Mouse (Mus musculus): Measurements from ENCODE around the gene Znrf1.

The Znrf1 gene

GRCm38 (mm10) chr8:111571661-111572060 lies 35.8 kb downstream of the Znrf1 start:
- DNase-seq: no peak

GRCm38 (mm10) chr8:111572431-111572830 lies 36.5 kb downstream of the Znrf1 start:
- DNase-seq: no peak

- DNase-seq: no peak
These were observed 37.7 kb downstream of the Znrf1 start for GRCm38 (mm10) chr8:111573583-111573982.

DNA sequence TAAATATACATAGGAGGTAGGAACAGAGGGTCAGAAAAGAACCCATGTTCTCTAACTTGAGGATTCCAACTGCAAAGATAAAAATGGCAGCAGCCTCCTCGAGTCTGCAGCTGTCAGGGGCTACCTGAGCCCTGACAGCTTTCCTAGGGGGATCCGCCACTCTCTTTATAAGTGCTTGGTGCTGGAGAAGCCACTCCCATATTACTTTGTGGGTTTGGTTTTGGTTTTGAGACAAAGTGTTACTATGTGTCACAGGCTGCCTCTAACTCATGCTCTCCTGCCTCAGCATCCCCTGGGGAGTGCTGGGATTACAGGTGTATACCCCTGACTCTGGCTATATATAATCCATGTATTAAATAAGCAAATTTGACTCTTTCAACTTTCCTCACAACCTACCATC lies 38.1 kb downstream of the Znrf1 start:
- no peak for DNase-seq

DNA sequence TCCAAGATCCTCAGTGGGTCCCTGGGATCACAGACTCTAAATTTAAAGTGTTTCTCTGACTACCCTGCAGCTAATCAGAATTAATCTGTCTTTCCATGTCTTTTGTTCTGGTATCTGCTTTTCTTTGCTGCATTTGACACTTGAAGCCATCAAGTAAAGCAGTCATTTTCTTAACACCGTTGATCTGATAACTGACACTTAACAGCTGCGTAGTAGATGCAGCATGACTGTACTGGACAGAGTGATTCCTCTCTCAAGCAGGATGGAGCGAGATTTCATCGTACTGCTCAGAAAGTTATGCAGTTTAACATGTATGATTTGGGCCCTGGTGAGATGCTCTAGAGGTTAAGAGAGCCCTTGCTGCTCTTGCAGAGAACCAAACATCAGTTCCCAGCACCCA lies 39.6 kb downstream of the Znrf1 start:
- no peak for DNase-seq

GRCm38 (mm10) chr8:111576501-111576900 lies 40.6 kb downstream of the Znrf1 start:
- DNase-seq: no peak

DNA sequence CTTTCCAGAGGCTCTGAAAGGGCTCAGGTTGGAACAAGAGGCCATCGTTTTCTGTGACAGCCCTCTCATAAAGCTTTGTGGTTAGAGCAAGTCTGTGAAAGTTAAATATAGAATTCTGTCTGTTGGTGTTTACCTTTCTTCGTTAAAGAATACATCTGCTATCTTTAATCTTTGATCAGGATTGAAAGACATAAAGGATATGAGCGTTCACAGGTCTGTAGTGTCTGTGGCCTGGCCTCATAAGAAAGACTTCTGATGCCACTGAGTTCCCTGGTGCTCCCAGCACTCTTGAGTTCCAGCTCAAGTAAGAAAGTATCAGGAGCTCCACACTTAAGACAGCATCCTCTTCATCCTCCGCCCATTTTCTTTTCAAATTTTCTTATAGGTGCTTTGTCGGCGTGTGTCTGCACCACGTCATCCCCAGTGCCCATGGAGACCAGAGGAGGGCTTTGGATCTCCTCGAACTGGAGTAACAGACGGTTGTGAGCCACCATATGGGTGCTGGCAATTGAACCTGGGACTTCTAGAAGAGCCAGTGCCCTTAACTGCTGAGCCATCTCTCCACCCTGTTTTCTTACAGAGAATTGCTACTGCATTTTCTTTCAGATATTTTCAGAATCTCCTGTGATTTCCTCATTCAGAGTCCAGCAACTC lies 42.1 kb downstream of the Znrf1 start:
- DNase-seq: no peak

DNA sequence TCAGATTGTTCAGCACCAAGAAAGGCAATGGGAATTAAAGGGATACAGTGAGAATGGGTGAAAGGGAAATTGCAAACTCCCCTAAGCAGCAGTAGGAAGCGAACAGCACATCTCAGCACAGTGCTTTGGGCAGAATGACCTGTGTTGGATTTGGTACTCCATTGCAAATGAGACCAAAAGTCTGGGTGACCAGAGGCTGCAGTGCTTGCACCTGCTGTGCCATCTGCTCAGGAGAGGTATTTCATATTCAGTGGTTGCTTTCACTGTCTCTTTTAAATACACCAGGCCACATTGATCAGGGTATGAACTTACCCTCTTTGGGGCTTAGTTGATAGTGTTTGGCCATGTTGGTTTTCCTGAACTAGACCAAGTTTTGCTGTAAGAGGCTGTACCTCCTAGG lies 43.4 kb downstream of the Znrf1 start:
- no peak for DNase-seq

- DNase-seq: no peak
These were observed 44.4 kb downstream of the Znrf1 start for GRCm38 (mm10) chr8:111580306-111580705.

DNA sequence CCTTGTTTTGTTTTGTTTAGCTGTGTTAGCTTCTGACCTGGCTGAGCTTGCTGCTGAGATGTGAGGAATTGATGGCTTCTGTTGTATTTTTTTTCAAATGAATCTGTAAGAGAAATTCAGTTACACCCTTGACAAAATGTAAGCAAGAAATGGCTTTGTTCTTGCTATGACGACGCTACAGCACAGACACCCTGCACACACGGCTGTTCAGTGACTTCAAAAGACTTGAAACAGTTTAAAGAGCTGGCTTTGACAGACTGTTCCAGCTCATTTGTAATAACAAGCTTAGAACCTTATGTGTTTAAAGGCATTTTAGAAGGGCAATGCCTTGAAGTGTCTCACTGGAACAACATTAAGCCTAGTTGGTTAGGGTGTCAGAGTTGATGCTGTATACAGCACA lies 46.5 kb downstream of the Znrf1 start:
- no peak for DNase-seq

DNA sequence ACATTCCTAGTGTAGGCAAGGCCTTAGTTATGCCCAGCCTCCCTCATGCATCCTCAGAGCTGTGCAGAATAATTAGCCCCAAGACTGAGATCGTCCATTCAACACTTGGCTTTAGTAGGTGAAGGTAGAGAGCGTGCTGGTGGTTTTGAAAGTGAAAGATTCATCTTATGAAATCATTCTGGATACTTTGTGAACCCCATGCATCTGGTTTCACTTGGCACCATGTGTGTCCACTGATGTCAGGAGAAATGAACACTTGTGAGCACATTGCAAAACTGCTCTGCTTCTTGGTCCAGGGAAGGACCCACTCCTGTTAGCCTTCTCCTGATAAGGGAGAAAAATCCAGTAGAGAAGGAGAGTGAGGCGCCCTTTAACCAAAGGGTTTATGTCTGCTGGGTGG lies 49.0 kb downstream of the Znrf1 start:
- no peak for DNase-seq

- no peak for DNase-seq
These were observed 51.7 kb downstream of the Znrf1 start for GRCm38 (mm10) chr8:111587545-111588094.

GRCm38 (mm10) chr8:111588336-111588735 lies 52.4 kb downstream of the Znrf1 start:
- no peak for DNase-seq

DNA sequence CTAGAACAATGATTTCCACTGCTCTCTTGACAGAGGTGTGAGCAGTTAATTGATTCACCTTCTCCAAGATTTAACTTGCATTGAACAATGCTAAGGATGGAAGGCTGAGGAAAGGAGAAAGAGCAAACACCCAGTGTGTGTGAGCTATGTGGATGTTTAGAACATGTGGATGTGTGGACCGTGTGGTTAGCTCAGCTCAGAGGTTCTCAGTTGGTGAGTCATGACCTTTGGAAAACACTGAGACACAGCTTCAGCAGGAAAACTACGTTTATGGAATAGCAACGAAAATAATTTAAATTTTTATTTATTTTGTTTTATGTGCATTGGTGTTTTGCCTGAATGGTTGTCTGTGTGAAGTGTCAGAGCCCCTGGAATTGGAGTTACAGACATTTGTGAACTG lies 54.3 kb downstream of the Znrf1 start:
- no peak for DNase-seq

DNA sequence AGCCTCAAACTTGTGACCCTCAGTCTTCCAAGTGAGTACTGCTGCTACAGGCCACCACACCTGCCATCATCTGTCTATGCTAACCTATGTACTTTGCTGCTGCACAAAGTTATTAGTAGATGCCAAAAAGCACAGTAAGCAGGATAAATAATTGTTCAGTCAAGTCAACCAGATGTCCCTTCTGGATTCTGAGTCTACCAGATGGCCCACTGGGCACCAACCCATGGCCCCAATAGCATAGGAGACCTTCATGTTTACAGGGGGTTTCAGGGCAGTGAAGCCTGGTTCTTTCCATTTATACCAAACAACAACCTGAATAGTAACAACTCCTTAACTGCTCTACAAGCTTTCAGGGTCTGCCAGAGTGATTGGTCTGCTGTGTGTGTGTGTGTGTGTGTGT lies 55.3 kb downstream of the Znrf1 start:
- DNase-seq: no peak

DNA sequence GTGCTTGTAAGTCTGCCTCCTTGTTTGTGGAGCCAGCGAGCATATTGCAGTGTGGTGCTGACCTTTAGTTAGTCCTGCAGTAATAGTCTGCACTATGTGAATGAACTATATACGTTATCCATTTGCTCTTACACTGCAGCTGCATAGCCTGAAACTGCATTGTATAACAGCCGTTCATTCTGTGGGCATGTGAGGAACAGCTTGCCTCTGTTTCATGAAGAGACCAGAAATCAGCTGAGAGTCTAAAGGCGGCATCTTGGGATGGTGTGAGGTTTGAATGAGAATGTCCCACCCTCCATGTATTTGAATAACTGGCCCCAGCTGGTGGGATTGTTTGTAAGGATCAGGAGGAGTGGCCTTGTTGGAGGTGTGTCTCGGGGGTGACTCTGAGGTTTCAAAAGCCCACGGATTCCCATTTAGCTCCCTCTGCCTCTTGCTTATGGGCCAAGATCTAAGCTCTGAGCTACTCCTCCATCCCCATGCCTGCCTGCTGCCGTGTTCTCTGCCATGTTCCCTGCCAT lies 56.6 kb downstream of the Znrf1 start:
- DNase-seq: no peak

- no peak for DNase-seq
These were observed 58.3 kb downstream of the Znrf1 start for GRCm38 (mm10) chr8:111594044-111594840.

DNA sequence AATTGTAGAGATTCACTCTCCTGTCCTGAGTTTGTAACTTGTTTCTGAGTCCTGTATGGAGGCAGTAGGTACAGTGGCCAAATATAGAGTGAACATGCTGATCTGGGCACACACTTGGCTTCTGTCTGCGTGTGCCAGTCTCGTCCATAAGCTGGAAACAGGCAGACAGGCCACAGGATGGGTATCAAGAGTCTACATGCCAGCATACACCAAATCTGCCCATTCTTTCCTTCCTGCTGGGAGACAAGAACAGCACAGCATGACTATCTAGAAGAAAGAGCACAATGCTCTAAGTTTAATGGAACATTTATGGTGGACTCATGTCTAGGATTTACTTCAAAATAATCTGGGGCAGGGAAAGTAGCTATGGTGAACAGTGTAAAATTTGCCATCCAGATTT lies 59.1 kb downstream of the Znrf1 start:
- DNase-seq: no peak

DNA sequence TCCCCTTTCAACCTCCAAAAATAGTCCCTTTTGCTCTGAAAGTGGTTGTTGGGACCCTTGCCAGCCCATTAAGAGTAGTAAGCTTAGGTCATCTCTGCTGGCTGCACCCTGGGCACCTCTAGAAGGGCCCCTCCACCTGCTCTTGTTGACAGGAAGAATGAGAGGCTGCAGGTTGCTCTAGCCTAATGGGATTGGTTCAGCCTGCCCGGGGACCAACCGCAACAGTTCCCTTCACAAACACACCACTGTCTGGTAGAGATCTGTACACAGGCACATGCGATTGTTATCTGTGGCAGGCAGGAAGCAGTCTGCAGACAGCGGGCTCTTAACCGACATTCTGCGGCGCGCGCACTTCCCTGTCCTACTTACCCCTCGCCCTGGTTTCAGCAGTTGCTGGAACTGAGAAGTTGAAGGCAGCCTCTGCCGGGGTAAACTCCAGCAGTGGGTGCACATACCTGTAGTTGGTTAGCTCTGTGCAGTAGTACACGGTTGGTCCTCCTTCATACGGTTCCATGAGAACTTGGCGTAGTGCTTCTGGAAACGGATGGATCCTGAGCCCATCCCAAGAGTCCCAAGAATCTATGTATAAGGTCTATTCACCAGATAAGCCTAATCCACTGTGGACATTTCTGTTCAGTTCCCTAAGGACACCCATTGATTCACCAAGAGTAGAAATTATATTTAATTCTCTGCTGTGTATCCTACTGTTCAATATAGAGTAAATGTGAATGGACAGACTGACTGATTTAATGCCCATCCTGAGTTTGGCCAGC lies 60.0 kb downstream of the Znrf1 start:
- peak; percentile 71 for DNase-seq

DNA sequence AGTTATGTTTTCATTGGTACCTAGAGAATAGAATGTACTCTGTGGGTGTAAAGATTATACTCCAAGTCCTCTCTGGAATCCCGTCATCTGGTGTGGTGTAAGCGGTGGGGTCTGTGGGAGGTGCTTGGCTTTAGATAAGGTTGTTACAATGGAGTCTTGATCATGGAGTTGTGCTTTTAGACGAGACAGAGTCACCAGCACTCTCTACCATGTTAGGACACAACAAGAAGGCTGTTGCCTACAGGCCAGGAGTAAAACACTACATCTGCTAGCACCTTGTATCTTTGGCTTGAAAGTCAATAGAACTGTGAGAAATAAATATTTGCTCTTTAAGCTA lies 60.6 kb downstream of the Znrf1 start:
- DNase-seq: no peak

- peak; percentile 27 for DNase-seq
These were observed 61.4 kb downstream of the Znrf1 start for GRCm38 (mm10) chr8:111597310-111597709.

DNA sequence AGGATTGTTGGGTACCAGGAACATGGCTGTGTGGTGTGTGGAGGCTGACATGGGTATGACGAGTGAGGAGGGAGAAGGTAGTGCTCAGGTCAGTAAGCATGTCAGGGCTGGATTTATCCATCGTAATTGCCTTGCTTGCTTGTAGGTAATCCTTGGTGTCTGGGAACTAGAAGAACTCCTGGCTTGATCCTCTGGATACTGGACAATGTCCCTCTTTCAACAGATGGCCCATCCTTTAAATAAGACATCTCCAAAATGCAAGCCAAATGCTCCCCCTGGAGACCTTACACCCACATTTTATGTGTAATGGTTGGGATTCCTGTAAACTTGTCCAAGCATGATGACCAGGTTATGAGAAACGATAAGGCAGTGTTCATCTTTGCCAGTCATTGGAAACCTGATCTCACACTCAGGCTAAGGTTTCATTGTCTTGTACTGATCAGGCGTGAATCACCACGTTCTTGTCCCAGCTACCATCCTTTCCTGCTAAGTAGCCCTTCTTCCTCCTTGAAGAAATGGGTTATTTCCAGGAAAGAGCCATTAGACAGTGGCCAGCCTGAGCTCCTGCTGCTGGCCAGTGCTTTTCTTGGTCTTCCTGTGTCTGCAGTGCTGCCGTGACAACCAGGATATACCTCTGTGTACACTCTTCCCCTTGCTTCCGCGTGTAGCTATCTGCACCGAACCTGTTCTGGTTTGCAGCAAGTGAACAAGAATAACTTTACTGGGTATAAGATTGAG lies 64.0 kb downstream of the Znrf1 start:
- DNase-seq: no peak

DNA sequence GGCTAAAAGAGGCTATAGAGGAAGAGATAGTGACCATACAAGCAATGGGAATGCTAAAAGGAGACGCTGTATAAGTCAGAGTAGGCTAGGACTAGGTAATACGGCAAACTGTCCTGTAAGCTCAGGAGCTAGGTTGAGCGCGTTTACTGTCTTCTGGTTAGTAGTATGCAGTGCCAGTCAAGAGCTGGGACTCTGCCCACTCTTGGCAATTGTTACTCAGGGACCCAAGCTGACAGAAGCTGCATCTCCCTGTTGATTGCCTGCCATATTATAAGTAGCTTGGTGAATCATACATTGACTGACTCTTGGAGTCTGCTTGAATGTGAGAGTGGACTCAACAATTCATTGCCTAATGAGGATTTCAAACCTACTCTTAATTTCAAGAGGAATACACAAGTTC lies 66.2 kb downstream of the Znrf1 start:
- no peak for DNase-seq

All from lung, postnatal 14 days (tissue).